Mouse (Mus musculus) limb, embryonic 15.5 days (tissue): ENCODE measurements around the gene Stum. TPM values are rescaled to one million over a fixed set of nuclear protein-coding genes. Genes with fewer than 3 reads are reported as not detected.

Experiments
- ATAC-seq: fragments of 200-750 bp; cut with Nextera tagmentation; 2 replicates; pipeline ENCODE4 v1.8.0; 2017; ENCODE audit warnings: low read depth, moderate TSS enrichment; ENCODE audit not compliant: insufficient number of reproducible peaks, low FRiP score, low TSS enrichment
- H3K27ac ChIP-seq: fragments of 300-500 bp; sonication (generic); 2 replicates; pipeline ENCODE4 v1.5.1; 2015; ENCODE audit warnings: moderate library complexity, mild to moderate bottlenecking, inconsistent platforms
- H3K27me3 ChIP-seq: fragments of 300-500 bp; sonication (generic); 2 replicates; pipeline ENCODE4 v1.6.1; 2015; ENCODE audit warnings: inconsistent platforms
- H3K36me3 ChIP-seq: fragments of 300-500 bp; sonication (generic); 2 replicates; pipeline ENCODE4 v1.6.1; 2015; ENCODE audit warnings: inconsistent platforms
- H3K4me1 ChIP-seq: fragments of 300-500 bp; sonication (generic); 2 replicates; pipeline ENCODE4 v1.6.1; 2015; ENCODE audit warnings: inconsistent platforms
- H3K4me2 ChIP-seq: fragments of 300-500 bp; sonication (generic); 2 replicates; pipeline ENCODE4 v1.6.1; 2015; ENCODE audit warnings: mild to moderate bottlenecking, inconsistent platforms
- H3K4me3 ChIP-seq: fragments of 300-500 bp; sonication (generic); 2 replicates; pipeline ENCODE4 v1.5.1; 2015; ENCODE audit warnings: mild to moderate bottlenecking, inconsistent platforms
- H3K9ac ChIP-seq: fragments of 300-500 bp; sonication (generic); 2 replicates; pipeline ENCODE4 v1.6.1; 2015; ENCODE audit warnings: inconsistent platforms
- H3K9me3 ChIP-seq: fragments of 300-500 bp; sonication (generic); 2 replicates; pipeline ENCODE4 v1.6.1; 2016; ENCODE audit warnings: inconsistent platforms
- WGBS: fragments of 180-500 bp; shearing (Covaris S2); methylation state at CpG from one replicate; pipeline ENCODE4 v1.1.7; 2015; 5-methylcytosine and 5-hydroxymethylcytosine counted together
- polyA plus RNA-seq: library from polyadenylated mRNA; unstranded; fragments of >200 nt; fragmentation: Nextera tagmentation; extraction: Ambion mirVana; gene quantifications from 2 replicates; pipeline ENCODE4 v1.2.1, GENCODE M21; 2015

Stum gene
- polyA plus RNA-seq, 1 experiment from 2014 or later: 3.9 TPM

- no peak for ATAC-seq
- Histone ChIP-seq H3K9ac (no peak overlapping the region), H3K4me3 (no peak overlapping the region), H3K4me2 (no peak overlapping the region), H3K27ac (peak overlapping the region; percentile 93), H3K9me3 (no peaks in the 10 kb centered on the region), H3K27me3 (no peaks in the 10 kb centered on the region), H3K4me1 (peaks cover 50% of the 10 kb centered on the region), H3K36me3 (no peaks in the 10 kb centered on the region)
- 32% methylated on average over 1 of the region's 1 CpGs for WGBS
Observed at GRCm38 (mm10) chr1:180388481-180388880, 94.8 kb downstream of the Stum start.

GRCm38 (mm10) chr1:180387750-180388480 is 95.4 kb downstream of the Stum start:
- peaks cover 44% of the 10 kb centered on the region for H3K4me1 ChIP-seq
- no peaks in the 10 kb centered on the region for H3K36me3 ChIP-seq
- no peak overlapping the region for H3K9ac ChIP-seq
- H3K4me3 ChIP-seq: peak overlapping the region; percentile 41
- WGBS: 9% methylated on average over 11 of the region's 11 CpGs
- no peak for ATAC-seq
- peak overlapping the region; percentile 93 for H3K27ac ChIP-seq
- H3K9me3 ChIP-seq: no peaks in the 10 kb centered on the region
- no peaks in the 10 kb centered on the region for H3K27me3 ChIP-seq
- H3K4me2 ChIP-seq: peak overlapping the region; percentile 63

DNA sequence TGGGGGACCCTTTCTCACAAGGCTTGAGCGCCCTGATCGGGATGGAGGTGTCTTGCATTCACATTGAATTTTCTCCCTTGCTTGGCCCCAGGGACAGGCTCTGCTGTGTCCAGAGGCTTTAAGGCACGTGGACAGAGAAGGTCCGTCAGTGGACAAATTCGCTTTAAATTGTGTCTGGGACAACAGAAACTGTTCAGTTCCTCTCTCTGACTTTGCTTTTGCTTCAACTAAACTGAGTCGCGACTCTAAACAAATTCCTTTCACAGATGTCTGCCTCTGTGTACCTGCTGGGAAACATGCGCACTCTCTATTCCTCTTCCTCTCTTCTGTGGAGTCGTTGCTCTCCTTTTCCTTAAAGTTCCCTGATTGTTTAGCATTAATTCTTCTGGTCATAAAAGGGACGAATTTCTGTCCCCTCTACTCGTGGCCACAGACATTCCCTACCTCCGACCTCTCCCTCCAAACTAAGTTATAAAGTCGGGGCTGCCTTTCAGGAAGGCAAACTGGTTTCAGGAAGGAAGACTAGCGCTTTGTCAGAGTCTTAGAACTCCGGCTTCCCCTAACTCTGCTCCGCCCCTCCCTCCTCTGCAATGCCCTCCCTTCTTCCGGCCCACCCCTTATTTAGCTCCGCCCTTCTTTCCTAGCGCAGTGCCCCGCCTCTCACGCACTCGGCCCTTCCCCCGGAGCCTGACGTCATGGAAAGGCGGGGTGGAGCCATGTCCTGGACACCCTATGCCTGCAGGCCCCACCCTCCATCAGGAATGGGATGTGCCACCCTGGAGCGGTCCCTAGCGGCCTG is 96.2 kb downstream of the Stum start:
- H3K36me3 ChIP-seq: no peaks in the 10 kb centered on the region
- ATAC-seq: peak; percentile 93
- H3K27ac ChIP-seq: peak overlapping the region; percentile 93
- H3K9ac ChIP-seq: no peak overlapping the region
- WGBS: 1% methylated on average over 27 of the region's 27 CpGs
- peak overlapping the region; percentile 41 for H3K4me3 ChIP-seq
- H3K27me3 ChIP-seq: no peaks in the 10 kb centered on the region
- peaks cover 43% of the 10 kb centered on the region for H3K4me1 ChIP-seq
- H3K4me2 ChIP-seq: peak overlapping the region; percentile 63
- no peaks in the 10 kb centered on the region for H3K9me3 ChIP-seq

DNA sequence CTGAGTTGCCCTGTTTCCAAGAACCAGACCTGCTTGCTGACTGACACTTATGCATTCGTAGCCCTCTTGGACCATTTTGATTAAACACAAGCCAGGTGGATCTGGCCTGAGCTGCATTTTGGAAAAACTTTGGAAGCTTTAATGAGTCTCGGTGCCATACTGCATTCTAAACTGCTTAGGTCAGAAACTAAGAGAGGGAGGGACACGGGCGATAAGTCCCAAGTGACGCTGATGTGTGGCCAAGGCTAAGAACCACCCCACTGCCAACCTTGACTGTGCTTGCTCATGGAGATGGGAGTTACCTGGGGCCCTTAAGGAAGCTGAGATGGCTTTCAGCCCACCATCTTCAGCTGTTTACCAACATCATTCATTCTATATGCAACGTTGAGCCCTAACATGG is 98.0 kb downstream of the Stum start:
- Histone ChIP-seq H3K27ac (no peak overlapping the region), H3K27me3 (no peaks in the 10 kb centered on the region), H3K4me2 (no peak overlapping the region), H3K9ac (no peak overlapping the region), H3K4me3 (no peak overlapping the region), H3K9me3 (no peaks in the 10 kb centered on the region), H3K36me3 (no peaks in the 10 kb centered on the region), H3K4me1 (peaks cover 49% of the 10 kb centered on the region)
- no peak for ATAC-seq
- WGBS: 58% methylated on average over 6 of the region's 6 CpGs

DNA sequence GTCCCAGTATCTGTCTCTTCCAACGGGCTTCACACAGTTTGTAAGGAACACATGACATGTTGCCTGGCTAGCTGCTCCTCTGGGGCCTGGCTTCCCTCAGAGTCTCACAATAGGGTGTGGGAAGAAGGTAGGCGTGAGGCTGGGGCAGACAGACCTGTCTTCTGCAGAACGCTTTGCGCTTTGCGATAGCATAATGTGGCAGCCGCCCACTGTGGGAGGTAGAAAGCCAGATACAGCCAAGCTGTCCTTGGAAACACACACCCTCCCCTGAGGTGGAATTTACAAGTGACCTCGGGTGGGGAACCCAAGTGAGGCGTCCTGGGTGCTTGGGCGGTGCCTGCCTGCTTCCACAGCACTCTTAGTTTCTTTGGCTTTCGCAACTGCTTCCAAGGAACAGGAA is 98.8 kb downstream of the Stum start:
- H3K36me3 ChIP-seq: no peaks in the 10 kb centered on the region
- H3K27ac ChIP-seq: peak overlapping the region; percentile 22; the same call in 1 of the 2 replicates
- H3K9me3 ChIP-seq: no peaks in the 10 kb centered on the region
- 60% methylated on average over 10 of the region's 10 CpGs for WGBS
- ATAC-seq: no peak
- H3K27me3 ChIP-seq: no peaks in the 10 kb centered on the region
- no peak overlapping the region for H3K4me2 ChIP-seq
- no peak overlapping the region for H3K4me3 ChIP-seq
- no peak overlapping the region for H3K9ac ChIP-seq
- peaks cover 52% of the 10 kb centered on the region for H3K4me1 ChIP-seq

- Histone ChIP-seq H3K4me3 (no peak overlapping the region), H3K9me3 (no peaks in the 10 kb centered on the region), H3K27me3 (no peaks in the 10 kb centered on the region), H3K9ac (no peak overlapping the region), H3K4me2 (no peak overlapping the region), H3K27ac (no peak overlapping the region), H3K36me3 (no peaks in the 10 kb centered on the region), H3K4me1 (peaks cover 51% of the 10 kb centered on the region)
- 93% methylated on average over 8 of the region's 8 CpGs for WGBS
- ATAC-seq: no peak
Observed at GRCm38 (mm10) chr1:180383884-180384283, 99.4 kb downstream of the Stum start.

Other genes starting within 250 kb of the Stum start
- gene Psen2, start 220.1 kb downstream of the Stum start, polyA plus RNA-seq: 18.1 and 21.8 TPM in 2 replicates
- gene Itpkb, start 153.0 kb downstream of the Stum start, polyA plus RNA-seq: 12.7 and 15.1 TPM in 2 replicates
- 99.9 and 105 TPM in 2 replicates for gene Parp1, start 85.4 kb upstream of the Stum start, polyA plus RNA-seq
- 14.4 and 15.3 TPM in 2 replicates for gene Lin9, start 157.6 kb upstream of the Stum start, polyA plus RNA-seq
- gene Mixl1, start 213.5 kb upstream of the Stum start, polyA plus RNA-seq: 0.17 and 0.22 TPM in 2 replicates
- 24.0 and 27.9 TPM in 2 replicates for gene Acbd3, start 242.5 kb upstream of the Stum start, polyA plus RNA-seq